Mouse (Mus musculus): ENCODE data around the gene Vstm2a. TPM values are rescaled to one million over a fixed set of nuclear protein-coding genes. Genes with fewer than 3 reads are reported as not detected.

The Vstm2a gene
- total RNA-seq (2023) = not detected

GRCm38 (mm10) chr11:16257473-16257921 is at the start of gene Vstm2a:
Vstm2a (plus strand) TSS chr11:16257724.

Measured in neutrophil, adult 83 days (primary cell).